Mouse (Mus musculus) lung, adult 2 months (tissue): ENCODE data around the gene 3110001I22Rik.

Experiments
- CTCF ChIP-seq: fragments of 200-500 bp; IDR thresholded peaks from 2 replicates; pipeline ENCODE4 v1.5.1; 2011; ENCODE audit warnings: mild to moderate bottlenecking, low read length, control low read depth; ENCODE audit not compliant: insufficient read depth
- POLR2A ChIP-seq: fragments of 200-500 bp; IDR thresholded peaks from 2 replicates; pipeline ENCODE4 v1.6.1; 2011; ENCODE audit warnings: low read depth, mild to moderate bottlenecking, control low read depth, low read length, borderline replicate concordance; ENCODE audit errors: extremely low read depth

- TF ChIP-seq CTCF, result no peak
- no peak for TF ChIP-seq POLR2A
These were observed 2.8 kb downstream of the 3110001I22Rik start for GRCm38 (mm10) chr16:13674511-13674910.
